Mouse (Mus musculus) heart, embryonic 14.5 days (tissue): ENCODE measurements around the gene Kif21a. TPM values are rescaled to one million over a fixed set of nuclear protein-coding genes. Genes with fewer than 3 reads are reported as not detected.
A peak's percentile ranks its signal among the peaks of the same experiment; 100 is the strongest.

ENCODE experiments used
- ATAC-seq: fragments of 200-750 bp; cut with Nextera tagmentation; 2 replicates; pipeline ENCODE4 v1.8.0; 2017; ENCODE audit warnings: low read depth, moderate TSS enrichment; ENCODE audit not compliant: insufficient number of reproducible peaks, insufficient read depth, low FRiP score
- H3K27ac ChIP-seq, 2 experiments: fragments of 200-500 bp in 1 of 2; fragments of 300-500 bp in 1 of 2; sonication (generic) in 1 of 2; replicated peaks in 1 of 2; 2 replicates each; pipeline ENCODE4 v1.5.1; 2012 to 2014; ENCODE audit warnings: low read depth in 2 of 2, low read length in 2 of 2, control low read depth in 1 of 2, mild to moderate bottlenecking in 1 of 2, mixed read lengths in 1 of 2; ENCODE audit not compliant: control insufficient read depth in 1 of 2, insufficient read depth in 1 of 2
- H3K27me3 ChIP-seq: fragments of 300-500 bp; sonication (generic); 2 replicates; pipeline ENCODE4 v1.6.1; 2014; ENCODE audit warnings: mild to moderate bottlenecking, low read length, control low read depth; ENCODE audit not compliant: control insufficient read depth, insufficient read depth
- H3K36me3 ChIP-seq: fragments of 300-500 bp; sonication (generic); 2 replicates; pipeline ENCODE4 v1.6.1; 2014; ENCODE audit warnings: mild to moderate bottlenecking, control low read depth, low read length, mixed read lengths; ENCODE audit not compliant: control insufficient read depth, insufficient read depth
- H3K4me1 ChIP-seq, 2 experiments: fragments of 200-500 bp in 1 of 2; fragments of 300-500 bp in 1 of 2; sonication (generic) in 1 of 2; 2 replicates each; pipeline ENCODE4 v1.6.1; 2012 to 2014; ENCODE audit warnings: low read length in 2 of 2, control low read depth in 1 of 2, mixed read lengths in 1 of 2; ENCODE audit not compliant: control insufficient read depth in 2 of 2, insufficient read depth in 2 of 2
- H3K4me2 ChIP-seq: fragments of 300-500 bp; sonication (generic); 2 replicates; pipeline ENCODE4 v1.6.1; 2014; ENCODE audit warnings: mild to moderate bottlenecking, low read length
- H3K4me3 ChIP-seq, 2 experiments: fragments of 200-500 bp in 1 of 2; fragments of 300-500 bp in 1 of 2; sonication (generic) in 1 of 2; 2 replicates each; pipeline ENCODE4 v1.5.1; 2012 to 2014; ENCODE audit warnings: low read length in 2 of 2, mild to moderate bottlenecking in 2 of 2, control low read depth in 1 of 2, low read depth in 1 of 2, moderate library complexity in 1 of 2; ENCODE audit not compliant: control insufficient read depth in 1 of 2, insufficient read depth in 1 of 2
- H3K9ac ChIP-seq: fragments of 300-500 bp; sonication (generic); 2 replicates; pipeline ENCODE4 v1.6.1; 2014; ENCODE audit warnings: mild to moderate bottlenecking, low read length
- H3K9me3 ChIP-seq: fragments of 300-500 bp; sonication (generic); 2 replicates; pipeline ENCODE4 v1.6.1; 2016; ENCODE audit warnings: low read length, control low read depth; ENCODE audit not compliant: control insufficient read depth
- WGBS: fragments of 180-500 bp; shearing (Covaris S2); extraction: QIAGEN DNeasy Blood & Tissue Kit; methylation state at CpG from one replicate; pipeline ENCODE4 v1.1.7; 2014; 5-methylcytosine and 5-hydroxymethylcytosine counted together
- polyA plus RNA-seq: library from polyadenylated mRNA; unstranded; fragments of >200 nt; fragmentation: Nextera tagmentation; extraction: Ambion mirVana; gene quantifications from 2 replicates; pipeline ENCODE4 v1.2.1, GENCODE M21; 2014

Kif21a gene
- 5.4 and 5.7 TPM in 2 replicates for polyA plus RNA-seq

- peak within 1 kb of the TSS; percentile 85 to 88 for H3K27ac ChIP-seq
- peak; percentile 93 for ATAC-seq
- WGBS = under 1% methylated on average over 64 of the region's 89 CpGs
Measured at GRCm38 (mm10) chr15:91049496-91050441, at the start of gene Kif21a. Gene Kif21a (minus strand): TSS chr15:91049948.

GRCm38 (mm10) chr15:91096606-91097005, 46.9 kb upstream of the Kif21a start:
- ATAC-seq = no peak
- H3K4me2 ChIP-seq = no peak overlapping the region
- peaks cover 3 to 4% of the 10 kb centered on the region in 2 experiments; a peak in 3 of 4 replicates for H3K4me1 ChIP-seq

More at GRCm38 (mm10) chr15:91049496-91050441, at the start of gene Kif21a:
- Histone ChIP-seq H3K4me1 (peaks cover 0 to 5% of the 10 kb centered on the region in 2 experiments; a peak in 2 of 4 replicates), H3K27me3 (no peaks in the 10 kb centered on the region), H3K9ac (peak within 1 kb of the TSS; percentile 87), H3K36me3 (no peaks in the 10 kb centered on the region), H3K9me3 (no peaks in the 10 kb centered on the region), H3K4me2 (peak within 1 kb of the TSS; percentile 99), H3K4me3 (peak within 1 kb of the TSS; percentile 92 to 93)

GRCm38 (mm10) chr15:91089427-91089826, 39.7 kb upstream of the Kif21a start:
- Histone ChIP-seq H3K4me1 (peaks cover 0 to 4% of the 10 kb centered on the region in 2 experiments; a peak in 2 of 4 replicates), H3K27ac (no peak overlapping the region), H3K27me3 (no peaks in the 10 kb centered on the region), H3K4me3 (no peak overlapping the region), H3K9me3 (no peaks in the 10 kb centered on the region), H3K9ac (no peak overlapping the region), H3K36me3 (no peaks in the 10 kb centered on the region), H3K4me2 (no peak overlapping the region)
- whole genome bisulfite sequencing = 83% methylated on average over 7 of the region's 7 CpGs
- no peak for ATAC-seq

More at GRCm38 (mm10) chr15:91096606-91097005, 46.9 kb upstream of the Kif21a start:
- Histone ChIP-seq H3K27ac (no peak overlapping the region), H3K9ac (no peak overlapping the region), H3K27me3 (no peaks in the 10 kb centered on the region), H3K9me3 (no peaks in the 10 kb centered on the region), H3K4me3 (no peak overlapping the region), H3K36me3 (no peaks in the 10 kb centered on the region)
- WGBS = 82% methylated on average over 6 of the region's 6 CpGs

- H3K27ac ChIP-seq = no peak overlapping the region
- H3K9me3 ChIP-seq = no peaks in the 10 kb centered on the region
- 0 out of 2 replicates have a peak overlapping the region, but pooled peaks have one; percentile 8 for H3K4me2 ChIP-seq
- 41% methylated on average over 12 of the region's 12 CpGs for WGBS
- peaks cover 0 to 4% of the 10 kb centered on the region in 2 experiments; a peak in 2 of 4 replicates for H3K4me1 ChIP-seq
- no peak overlapping the region for H3K4me3 ChIP-seq
- no peaks in the 10 kb centered on the region for H3K27me3 ChIP-seq
- no peaks in the 10 kb centered on the region for H3K36me3 ChIP-seq
- no peak overlapping the region; the same call in 1 of the 2 replicates for H3K9ac ChIP-seq
- no peak for ATAC-seq
Measured at GRCm38 (mm10) chr15:91088071-91088470, 38.3 kb upstream of the Kif21a start.

- no peak for ATAC-seq
- H3K36me3 ChIP-seq = no peaks in the 10 kb centered on the region
- WGBS = 52% methylated on average over 15 of the region's 15 CpGs
- no peak overlapping the region for H3K4me2 ChIP-seq
- no peaks in the 10 kb centered on the region for H3K27me3 ChIP-seq
- H3K27ac ChIP-seq = no peak overlapping the region
- no peaks in the 10 kb centered on the region for H3K4me1 ChIP-seq
- H3K4me3 ChIP-seq = no peak overlapping the region
- H3K9ac ChIP-seq = no peak overlapping the region
- no peaks in the 10 kb centered on the region for H3K9me3 ChIP-seq
Measured at GRCm38 (mm10) chr15:91077457-91078410, 28.0 kb upstream of the Kif21a start.

- Histone ChIP-seq H3K4me3 (no peak overlapping the region), H3K27me3 (no peaks in the 10 kb centered on the region), H3K27ac (no peak overlapping the region), H3K4me2 (no peak overlapping the region), H3K36me3 (no peaks in the 10 kb centered on the region), H3K9me3 (no peaks in the 10 kb centered on the region), H3K9ac (no peak overlapping the region), H3K4me1 (no peaks in the 10 kb centered on the region)
- ATAC-seq = no peak
- WGBS = 57% methylated on average over 1 of the region's 1 CpGs
Measured at GRCm38 (mm10) chr15:91072440-91072839, 22.7 kb upstream of the Kif21a start.

- Histone ChIP-seq H3K27me3 (no peaks in the 10 kb centered on the region), H3K4me2 (no peak overlapping the region), H3K36me3 (no peaks in the 10 kb centered on the region), H3K4me1 (no peaks in the 10 kb centered on the region), H3K4me3 (no peak overlapping the region), H3K9me3 (no peaks in the 10 kb centered on the region), H3K27ac (no peak overlapping the region), H3K9ac (no peak overlapping the region)
- ATAC-seq = no peak
- WGBS = 88% methylated on average over 12 of the region's 12 CpGs
Measured at GRCm38 (mm10) chr15:91064310-91064826, 14.6 kb upstream of the Kif21a start.
